Mouse (Mus musculus) kidney, postnatal 0 days (tissue): ENCODE results near the gene Flot2. TPM values are rescaled to one million over a fixed set of nuclear protein-coding genes. Genes with fewer than 3 reads are reported as not detected.

Experiments
- ATAC-seq: fragments of 200-750 bp; cut with Nextera tagmentation; replicated peaks from 2 replicates; pipeline ENCODE4 v1.8.0; 2017; ENCODE audit warnings: low read depth, moderate number of reproducible peaks, moderate TSS enrichment, moderate library complexity; ENCODE audit not compliant: low FRiP score
- DNase-seq: peaks from one replicate; pipeline ENCODE4 v3.0.0-alpha.2; 2016; ENCODE audit warnings: low spot score
- H3K27ac ChIP-seq: fragments of 300-500 bp; sonication (generic); 2 replicates; pipeline ENCODE4 v1.5.1; 2014; ENCODE audit warnings: mild to moderate bottlenecking
- H3K27me3 ChIP-seq: fragments of 300-500 bp; sonication (generic); 2 replicates; pipeline ENCODE4 v1.6.1; 2014; ENCODE audit warnings: low read length, mixed read lengths; ENCODE audit not compliant: insufficient read depth
- H3K36me3 ChIP-seq: fragments of 300-500 bp; sonication (generic); 2 replicates; pipeline ENCODE4 v1.6.1; 2014; ENCODE audit warnings: low read length, mixed read lengths; ENCODE audit not compliant: insufficient read depth
- H3K4me1 ChIP-seq: fragments of 300-500 bp; sonication (generic); replicated peaks from 2 replicates; pipeline ENCODE4 v1.6.1; 2014; ENCODE audit warnings: antibody characterized with exemption, low read length, mixed read lengths; ENCODE audit not compliant: insufficient read depth
- H3K4me2 ChIP-seq: fragments of 300-500 bp; sonication (generic); 2 replicates; pipeline ENCODE4 v1.6.1; 2014; ENCODE audit warnings: mild to moderate bottlenecking, low read length, moderate library complexity, mixed read lengths
- H3K4me3 ChIP-seq: fragments of 300-500 bp; sonication (generic); replicated peaks from 2 replicates; pipeline ENCODE4 v1.5.1; 2014; ENCODE audit warnings: low read depth, low read length
- H3K9ac ChIP-seq: fragments of 300-500 bp; sonication (generic); 2 replicates; pipeline ENCODE4 v1.6.1; 2014; ENCODE audit warnings: low read depth, low read length
- H3K9me3 ChIP-seq: fragments of 300-500 bp; sonication (generic); replicated peaks from 2 replicates; pipeline ENCODE4 v1.6.1; 2016; ENCODE audit warnings: low read length, inconsistent platforms, mixed read lengths
- CTCF ChIP-seq: IDR thresholded peaks from 2 replicates; pipeline ENCODE4 v1.5.1; 2016; ENCODE audit warnings: antibody characterized with exemption, low read depth, mild to moderate bottlenecking, moderate library complexity
- WGBS: fragments of 180-500 bp; shearing (Covaris S2); extraction: QIAGEN DNeasy Blood & Tissue Kit; methylation state at CpG from one replicate; pipeline ENCODE4 v1.1.7; 2014; 5-methylcytosine and 5-hydroxymethylcytosine counted together
- polyA plus RNA-seq: library from polyadenylated mRNA; unstranded; fragments of >200 nt; fragmentation: Nextera tagmentation; extraction: Ambion mirVana; gene quantifications from 2 replicates; pipeline ENCODE4 v1.2.1, GENCODE M21; 2015

Flot2 gene
- polyA plus RNA-seq, 1 experiment from 2014 or later = 38.5 TPM

DNA sequence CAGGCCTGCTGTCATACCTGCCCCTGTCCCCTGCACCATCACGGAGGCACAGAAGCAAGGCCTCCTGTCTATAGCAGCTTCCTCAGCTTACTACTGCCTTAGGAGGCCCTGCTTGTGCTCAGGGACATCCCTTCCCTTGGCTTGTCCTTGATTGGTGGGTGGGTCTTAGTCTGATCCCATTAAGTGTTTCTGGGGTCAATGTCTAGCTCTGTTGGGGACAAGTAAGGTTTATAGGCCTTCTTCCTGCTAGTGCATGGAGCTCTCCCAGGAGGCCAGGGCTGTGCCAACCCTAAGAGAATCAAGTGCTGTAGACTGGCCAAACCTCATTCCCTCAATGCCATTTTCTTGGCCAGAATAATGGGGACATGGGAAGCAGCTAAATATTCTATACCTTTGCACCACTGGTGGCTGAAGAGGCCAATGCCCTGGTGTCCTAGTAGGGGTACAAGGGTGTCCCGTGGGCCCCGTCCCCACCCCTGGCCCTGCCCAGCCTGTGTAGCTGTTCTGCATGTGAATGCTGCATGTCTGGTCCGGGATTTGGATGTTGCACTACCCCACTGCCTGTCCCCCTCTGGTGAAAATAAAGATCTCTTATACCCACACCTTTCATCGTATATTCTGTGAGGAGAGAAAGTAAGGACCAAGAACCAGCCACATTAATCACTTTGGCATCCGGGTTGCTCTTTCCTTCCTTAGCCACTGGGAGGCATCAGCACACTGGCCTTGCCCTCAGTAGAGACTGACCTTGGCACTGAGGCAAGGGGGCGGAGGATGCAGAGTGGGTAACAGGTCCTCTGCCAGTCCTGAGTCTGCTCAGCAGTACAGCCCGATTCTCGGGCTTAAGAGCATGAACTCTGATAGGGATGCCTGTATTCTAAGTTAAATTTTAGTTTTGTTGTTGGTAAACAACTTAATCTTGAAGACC lies 22.4 kb downstream of the Flot2 start:
- H3K4me1 ChIP-seq = no peaks in the 10 kb centered on the region
- no peak overlapping the region for H3K27ac ChIP-seq

DNA sequence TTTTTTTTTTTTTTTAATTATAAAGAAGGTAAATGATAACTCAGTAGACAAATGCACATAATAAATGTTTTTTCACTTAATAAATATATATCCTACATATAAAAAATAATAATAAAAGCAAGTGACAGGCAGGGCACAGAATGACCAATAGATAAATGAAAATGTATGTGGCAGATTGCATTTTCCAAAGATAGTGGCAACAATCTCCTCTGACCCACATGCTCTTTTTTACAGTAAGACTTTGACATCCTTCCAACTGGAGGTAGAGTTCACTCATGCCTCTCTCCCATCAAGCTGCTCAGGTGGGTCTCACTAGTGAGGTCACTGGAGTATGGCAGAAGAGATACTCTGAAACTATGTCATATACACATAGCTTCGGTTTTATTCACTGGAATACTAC lies 24.8 kb downstream of the Flot2 start:
- Histone ChIP-seq H3K4me1 (no peaks in the 10 kb centered on the region), H3K9me3 (no peaks in the 10 kb centered on the region), H3K4me2 (no peak overlapping the region), H3K9ac (no peak overlapping the region), H3K27ac (no peak overlapping the region), H3K4me3 (no peak overlapping the region), H3K27me3 (no peaks in the 10 kb centered on the region), H3K36me3 (peaks cover 14% of the 10 kb centered on the region)
- no peak for TF ChIP-seq CTCF
- no peak for ATAC-seq
- 72% methylated on average over 1 of the region's 1 CpGs for WGBS
- DNase-seq = no peak

More for the DNA sequence above, 22.4 kb downstream of the Flot2 start:
- Histone ChIP-seq H3K27me3 (no peaks in the 10 kb centered on the region), H3K9me3 (no peaks in the 10 kb centered on the region), H3K36me3 (peaks cover 26% of the 10 kb centered on the region), H3K4me3 (no peak overlapping the region), H3K9ac (no peak overlapping the region), H3K4me2 (no peak overlapping the region)
- peak; percentile 89 for TF ChIP-seq CTCF
- ATAC-seq (peak; percentile 76), DNase-seq (peak; percentile 79)
- 49% methylated on average over 9 of the region's 9 CpGs for WGBS

DNA sequence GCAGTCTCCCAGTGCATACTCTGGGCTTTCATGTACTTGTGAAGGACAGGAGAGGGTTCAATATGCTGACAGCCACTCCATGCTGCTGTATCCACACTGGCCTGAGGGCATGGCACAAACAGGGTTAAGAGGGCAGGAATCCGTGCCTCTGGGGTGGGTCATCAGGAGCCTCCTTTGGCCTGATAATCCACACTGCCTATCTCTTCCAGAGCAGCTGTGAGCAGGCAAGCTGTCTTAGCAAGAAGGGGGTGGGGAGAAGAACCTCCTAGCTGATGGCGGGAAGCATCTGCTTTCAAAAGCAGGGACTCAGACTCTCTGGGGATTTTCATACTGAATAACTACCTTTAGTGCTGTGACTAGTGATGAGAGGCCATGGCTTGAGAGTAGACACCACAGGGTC lies 28.2 kb downstream of the Flot2 start:
- TF ChIP-seq CTCF = no peak
- Histone ChIP-seq H3K4me3 (no peak overlapping the region), H3K27me3 (no peaks in the 10 kb centered on the region), H3K27ac (no peak overlapping the region), H3K4me2 (no peak overlapping the region), H3K9ac (no peak overlapping the region), H3K36me3 (no peaks in the 10 kb centered on the region), H3K4me1 (no peaks in the 10 kb centered on the region), H3K9me3 (no peaks in the 10 kb centered on the region)
- DNase-seq (no peak), ATAC-seq (no peak)
- 54% methylated on average over 2 of the region's 2 CpGs for WGBS

GRCm38 (mm10) chr11:78066641-78067040 lies 28.9 kb downstream of the Flot2 start:
- no peak overlapping the region for H3K4me2 ChIP-seq
- WGBS = 49% methylated on average over 2 of the region's 2 CpGs
- no peak for ATAC-seq
- H3K36me3 ChIP-seq = no peaks in the 10 kb centered on the region
- no peak for TF ChIP-seq CTCF
- no peaks in the 10 kb centered on the region for H3K27me3 ChIP-seq
- no peak overlapping the region for H3K4me3 ChIP-seq
- no peaks in the 10 kb centered on the region for H3K9me3 ChIP-seq
- no peak for DNase-seq
- H3K27ac ChIP-seq = no peak overlapping the region
- no peak overlapping the region for H3K9ac ChIP-seq
- no peaks in the 10 kb centered on the region for H3K4me1 ChIP-seq

DNA sequence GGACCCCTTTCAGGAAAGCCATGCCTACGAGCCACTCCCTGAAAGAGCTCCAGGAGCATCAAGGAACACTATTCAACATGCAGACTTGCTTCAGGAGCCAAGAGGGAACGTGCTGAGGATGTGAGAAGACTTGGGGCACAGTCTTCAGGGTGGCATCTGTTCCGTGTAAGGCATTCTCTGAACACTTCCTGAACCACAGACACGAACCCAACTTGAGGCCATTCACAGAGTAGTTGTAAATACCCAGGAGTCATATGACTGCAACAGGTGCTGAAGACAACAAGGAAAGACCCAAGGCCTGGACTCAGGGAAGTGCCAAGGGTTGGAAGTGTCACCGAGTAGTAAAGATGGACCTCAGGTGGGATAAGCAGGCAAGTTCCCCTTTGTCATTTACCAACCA lies 29.8 kb downstream of the Flot2 start:
- no peak for TF ChIP-seq CTCF
- no peak overlapping the region for H3K27ac ChIP-seq
- no peak overlapping the region for H3K4me3 ChIP-seq
- no peaks in the 10 kb centered on the region for H3K9me3 ChIP-seq
- H3K27me3 ChIP-seq = no peaks in the 10 kb centered on the region
- ATAC-seq = no peak
- H3K4me1 ChIP-seq = no peaks in the 10 kb centered on the region
- no peak overlapping the region for H3K4me2 ChIP-seq
- no peak overlapping the region for H3K9ac ChIP-seq
- 62% methylated on average over 5 of the region's 5 CpGs for WGBS
- no peak for DNase-seq
- no peaks in the 10 kb centered on the region for H3K36me3 ChIP-seq

DNA sequence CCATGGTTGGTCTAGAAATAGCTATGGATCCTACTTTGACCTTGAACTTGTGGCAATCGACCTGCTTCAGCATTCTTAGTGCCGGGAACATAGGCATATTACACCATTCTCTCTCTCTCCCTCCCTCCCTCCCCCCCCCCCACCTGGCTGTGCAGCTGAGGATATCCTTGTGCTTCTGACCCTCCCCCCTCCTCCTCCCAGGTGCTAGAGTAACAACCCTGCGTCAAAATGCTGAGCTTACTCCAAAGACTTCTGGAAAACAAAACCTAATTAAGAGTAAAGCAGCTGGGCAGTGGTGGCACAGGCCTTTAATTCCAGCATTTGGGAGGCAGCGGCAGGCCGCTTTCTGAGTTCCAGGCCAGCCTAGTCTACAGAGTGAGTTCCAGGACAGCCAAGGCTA lies 31.4 kb downstream of the Flot2 start:
- Histone ChIP-seq H3K9me3 (no peaks in the 10 kb centered on the region), H3K4me1 (no peaks in the 10 kb centered on the region), H3K27me3 (no peaks in the 10 kb centered on the region), H3K36me3 (peaks cover 8% of the 10 kb centered on the region), H3K4me3 (no peak overlapping the region), H3K4me2 (no peak overlapping the region), H3K9ac (no peak overlapping the region), H3K27ac (no peak overlapping the region)
- ATAC-seq = no peak
- no peak for TF ChIP-seq CTCF
- 76% methylated on average over 5 of the region's 5 CpGs for WGBS
- no peak for DNase-seq
